Mouse (Mus musculus) fat pad, adult 2 months (tissue): Measurements from ENCODE around the gene Nt5c2.

Experiments
- DNase-seq: peaks from one replicate; pipeline ENCODE4 v3.0.0-alpha.2; 2011; ENCODE audit warnings: low read depth, low spot score; ENCODE audit errors: extremely low read depth

The Nt5c2 gene

GRCm38 (mm10) chr19:46892856-46893255 lies 122.1 kb downstream of the Nt5c2 start:
- DNase-seq = no peak

GRCm38 (mm10) chr19:46890657-46891056 lies 124.3 kb downstream of the Nt5c2 start:
- no peak for DNase-seq

- no peak for DNase-seq
Measured at GRCm38 (mm10) chr19:46889666-46890065, 125.3 kb downstream of the Nt5c2 start.

DNA sequence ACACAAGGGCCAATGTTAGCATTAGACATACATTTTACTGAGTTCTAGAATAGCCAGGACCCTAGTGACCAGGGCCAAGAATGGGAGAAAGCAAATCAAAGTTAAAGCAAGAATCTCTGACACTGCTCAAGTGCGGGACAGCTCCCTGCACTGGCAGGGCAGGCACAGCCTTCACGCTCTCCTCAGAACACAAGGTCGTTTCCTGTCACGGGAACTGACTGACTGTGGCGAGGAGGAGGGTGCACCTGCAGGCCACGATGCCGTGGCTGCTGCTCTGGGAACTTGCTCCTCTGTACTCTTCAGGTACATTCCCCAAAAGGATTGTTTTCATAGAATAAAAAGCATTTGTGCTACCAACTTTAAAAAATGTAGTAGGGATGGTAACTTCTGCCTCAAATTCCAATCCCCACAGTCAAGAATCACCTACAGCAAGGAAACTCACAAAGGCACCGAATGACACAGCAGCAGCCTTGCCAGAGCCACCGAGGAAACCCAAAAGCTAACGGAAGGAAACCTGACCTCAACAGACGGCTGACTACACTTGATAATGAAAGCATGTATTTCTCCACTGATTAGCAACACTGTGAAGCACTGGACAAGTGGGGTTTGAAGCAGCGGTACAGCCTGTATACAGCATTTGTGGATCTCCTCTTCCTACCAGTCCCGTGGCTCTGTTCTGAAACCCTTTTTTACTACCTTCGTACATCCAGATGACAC lies 127.0 kb downstream of the Nt5c2 start:
- no peak for DNase-seq

DNA sequence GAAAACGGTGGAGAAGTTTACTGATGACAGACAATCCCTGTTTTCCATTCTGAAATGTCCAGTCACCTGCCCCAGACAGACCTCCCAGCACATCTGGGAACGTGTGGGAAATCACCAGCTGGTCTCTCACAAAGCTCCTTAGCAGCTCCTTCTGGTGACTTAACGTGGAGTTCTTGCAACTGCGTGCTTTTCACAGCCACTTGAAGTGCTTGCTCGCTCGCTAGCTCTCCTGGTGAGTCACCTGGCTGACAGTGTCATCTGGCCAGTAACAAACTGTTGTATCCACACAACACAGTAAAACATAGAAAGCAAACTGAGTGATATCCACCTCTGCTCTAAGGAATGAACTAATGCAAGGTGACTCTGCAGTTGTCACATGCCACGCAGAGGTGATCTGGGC lies 128.1 kb downstream of the Nt5c2 start:
- DNase-seq = no peak

- no peak for DNase-seq
Measured at GRCm38 (mm10) chr19:46885365-46885764, 129.6 kb downstream of the Nt5c2 start.

GRCm38 (mm10) chr19:46879876-46880275 lies 135.1 kb downstream of the Nt5c2 start:
- DNase-seq = no peak

DNA sequence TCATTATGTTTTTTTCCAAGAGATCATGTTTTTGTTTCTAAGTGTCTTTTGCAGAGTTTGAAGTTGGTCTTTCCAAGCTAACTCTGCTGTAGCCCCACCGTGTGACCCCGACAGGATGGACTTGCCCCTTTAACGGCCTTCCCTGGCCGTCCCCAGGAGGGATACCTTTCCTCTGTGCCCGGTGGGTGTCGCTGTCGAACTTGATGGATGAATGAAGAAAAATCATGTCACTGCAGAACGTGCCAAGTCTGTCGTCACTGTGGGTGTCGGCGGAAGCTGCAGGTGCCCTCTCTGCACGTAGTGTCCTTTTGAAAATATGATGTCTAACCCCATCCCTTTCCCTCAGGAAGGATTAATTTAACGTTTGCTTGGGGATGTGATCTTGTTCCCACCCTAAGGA lies 136.6 kb downstream of the Nt5c2 start:
- no peak for DNase-seq

GRCm38 (mm10) chr19:46877886-46878285 lies 137.1 kb downstream of the Nt5c2 start:
- DNase-seq = no peak

GRCm38 (mm10) chr19:46875790-46876189 lies 139.2 kb downstream of the Nt5c2 start:
- no peak for DNase-seq

- DNase-seq = no peak
Measured at GRCm38 (mm10) chr19:46873924-46874323, 141.0 kb downstream of the Nt5c2 start.

- DNase-seq = no peak
Measured at GRCm38 (mm10) chr19:46871651-46872050, 143.3 kb downstream of the Nt5c2 start.

GRCm38 (mm10) chr19:46871096-46871495 lies 143.9 kb downstream of the Nt5c2 start:
- DNase-seq = no peak

DNA sequence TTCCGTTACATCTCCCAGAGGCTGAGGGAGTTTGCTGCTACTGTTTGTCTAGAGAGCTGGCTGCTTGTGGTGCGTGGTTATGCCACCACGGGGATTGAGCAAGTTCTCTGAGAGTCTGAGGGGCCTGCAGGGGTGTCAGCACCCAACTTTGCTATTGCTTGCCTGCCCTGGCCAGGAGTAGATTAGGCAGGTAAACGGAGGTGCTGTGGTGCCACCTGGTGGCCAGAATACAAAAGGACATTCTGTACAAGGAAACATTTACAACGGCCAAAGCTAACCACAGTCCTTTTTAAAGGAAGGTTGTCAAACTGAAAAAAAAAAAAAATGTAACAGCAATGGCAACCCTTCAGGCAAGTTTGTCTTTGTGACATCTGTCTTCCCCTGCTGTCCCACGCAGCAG lies 145.4 kb downstream of the Nt5c2 start:
- DNase-seq = no peak

DNA sequence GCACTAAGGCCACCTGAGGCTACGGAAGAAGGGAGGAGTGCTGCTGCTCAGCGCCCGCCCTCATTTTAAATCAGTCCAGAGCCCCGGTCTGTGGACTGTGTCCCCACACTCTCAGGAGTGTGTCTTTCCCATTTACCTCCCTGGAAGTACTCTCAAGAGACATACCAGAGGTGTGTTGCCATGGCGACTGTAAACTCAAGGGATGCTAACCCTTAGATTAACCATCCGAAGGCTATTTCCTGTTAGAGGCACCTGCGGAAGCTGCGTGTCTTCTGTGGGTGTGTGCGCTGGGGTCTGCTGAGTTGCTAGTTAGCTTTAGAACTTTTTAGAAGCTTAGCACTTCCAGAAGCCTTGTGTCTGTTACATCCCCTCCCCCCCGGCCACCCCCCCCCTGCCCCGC lies 145.9 kb downstream of the Nt5c2 start:
- no peak for DNase-seq

GRCm38 (mm10) chr19:46865381-46865780 lies 149.6 kb downstream of the Nt5c2 start:
- no peak for DNase-seq

DNA sequence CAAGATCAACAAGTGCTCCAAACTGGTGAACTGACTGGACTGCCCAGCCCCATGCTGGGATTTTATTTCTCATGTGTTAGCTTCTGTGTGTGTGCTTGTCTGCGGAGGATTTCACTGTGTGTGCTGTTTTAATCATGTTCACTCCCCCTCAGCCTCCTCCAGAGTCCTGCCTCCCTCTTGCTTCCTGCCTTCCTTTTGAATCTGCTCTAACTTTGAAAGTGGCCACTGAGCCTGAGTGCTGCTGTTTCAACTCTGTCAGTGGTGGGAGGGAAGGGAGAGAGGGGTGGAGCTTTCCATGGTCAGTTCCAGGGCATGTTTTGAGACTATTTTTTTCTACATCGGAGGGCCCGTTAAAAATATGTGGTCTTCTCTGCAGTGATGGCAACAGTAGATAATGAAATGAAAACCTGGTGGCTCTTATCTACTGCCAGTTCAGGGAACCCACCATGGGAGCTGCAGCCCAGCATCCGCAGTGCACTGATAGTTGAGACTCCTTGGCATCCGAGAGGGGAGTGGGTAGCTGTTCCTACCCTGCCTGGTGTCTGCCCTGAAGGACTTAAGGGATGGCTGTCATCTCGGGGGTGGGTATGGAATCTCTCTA lies 150.1 kb downstream of the Nt5c2 start:
- no peak for DNase-seq

DNA sequence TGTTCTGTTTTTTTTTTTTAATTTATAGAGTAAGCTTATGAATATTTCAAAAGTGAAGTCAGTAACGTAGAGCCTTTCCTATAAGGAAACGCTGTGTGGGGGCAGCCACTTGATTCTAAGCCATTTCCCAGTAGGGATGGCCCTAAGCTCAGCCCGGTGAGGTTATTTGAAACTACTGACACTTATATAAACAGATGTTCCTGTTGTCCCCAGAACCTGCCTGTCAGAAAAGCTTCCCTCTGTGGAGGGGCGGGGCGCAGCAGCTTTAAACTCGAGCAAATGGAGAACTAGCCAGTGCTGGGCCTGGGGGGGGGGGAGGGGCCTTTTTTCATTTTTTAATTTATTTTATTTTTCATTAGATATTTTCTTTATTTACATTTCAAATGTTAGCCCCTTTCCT lies 150.9 kb downstream of the Nt5c2 start:
- no peak for DNase-seq

DNA sequence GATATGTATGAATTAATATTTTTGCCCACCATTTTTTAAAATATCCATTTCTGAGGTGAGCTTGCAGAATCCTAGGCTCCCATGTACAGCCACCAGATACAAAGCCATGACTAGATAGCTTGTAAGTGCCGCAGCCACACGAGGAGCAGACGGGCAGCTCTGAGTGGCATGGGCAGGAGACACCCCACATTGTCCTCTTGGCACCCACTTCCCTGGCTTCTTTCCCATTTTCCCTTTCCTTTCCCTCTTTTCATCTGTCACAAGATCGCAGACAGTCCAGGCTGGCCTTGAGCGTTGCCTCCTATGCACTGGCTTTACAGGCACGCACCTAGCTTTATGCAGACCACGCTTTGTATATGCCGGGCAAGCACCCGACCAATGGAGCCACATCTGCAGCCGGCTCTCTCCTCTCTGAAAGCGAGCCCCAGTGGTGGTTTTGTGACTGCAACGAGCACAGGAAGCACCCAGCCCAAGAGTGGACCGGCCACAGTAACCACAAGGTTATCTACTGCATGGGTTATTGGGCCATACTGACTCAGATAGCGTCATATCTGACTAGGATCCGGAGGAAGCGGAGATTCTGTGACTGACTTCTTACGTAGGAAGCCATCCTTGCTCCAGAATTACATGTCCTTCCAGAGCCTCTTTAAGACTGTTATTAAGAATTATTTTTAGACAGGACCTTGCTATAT lies 151.6 kb downstream of the Nt5c2 start:
- DNase-seq = no peak

- DNase-seq = no peak
Measured at GRCm38 (mm10) chr19:46862556-46862955, 152.4 kb downstream of the Nt5c2 start.

GRCm38 (mm10) chr19:46858200-46858599 lies 156.8 kb downstream of the Nt5c2 start:
- DNase-seq = no peak

- DNase-seq = no peak
Measured at GRCm38 (mm10) chr19:46857277-46857989, 157.5 kb downstream of the Nt5c2 start.
